Mouse (Mus musculus) skeletal muscle tissue, adult 2 months (tissue): ENCODE data around the gene Apol7c.
"Not testable (repeated sequence)": the region's sequence is repeated elsewhere in the genome, so short reads cannot be mapped to it uniquely, and the experiment has no call there.

Experiments used
- DNase-seq: peaks from one replicate; pipeline ENCODE4 v3.0.0-alpha.2; 2012; ENCODE audit warnings: low read depth, low spot score

Apol7c gene

GRCm38 (mm10) chr15:77533216-77533615, at the start of gene Apol7c:
Apol7c (minus strand) TSS chr15:77533316.
- DNase-seq = no peak

DNA sequence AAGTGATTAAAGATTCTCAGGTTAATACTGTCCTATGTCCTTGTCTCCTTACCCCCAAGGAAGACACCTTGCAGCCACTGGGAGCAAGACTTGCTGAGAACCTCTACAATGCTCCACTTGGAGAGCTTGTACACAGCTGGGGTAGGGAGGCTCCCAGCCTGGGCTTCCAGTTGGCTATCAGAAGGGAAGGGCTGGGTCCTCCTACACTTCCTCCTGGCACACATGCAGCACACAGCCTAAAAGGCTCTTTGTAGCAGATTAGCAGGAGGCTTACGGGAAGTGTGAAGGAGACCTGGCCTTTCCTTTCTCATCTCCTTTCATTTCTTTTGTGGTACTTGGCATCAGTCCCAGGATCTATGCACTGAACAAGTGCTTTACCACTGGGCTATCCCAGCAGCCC, 48.6 kb upstream of the Apol7c start:
- DNase-seq = peak; percentile 50

DNA sequence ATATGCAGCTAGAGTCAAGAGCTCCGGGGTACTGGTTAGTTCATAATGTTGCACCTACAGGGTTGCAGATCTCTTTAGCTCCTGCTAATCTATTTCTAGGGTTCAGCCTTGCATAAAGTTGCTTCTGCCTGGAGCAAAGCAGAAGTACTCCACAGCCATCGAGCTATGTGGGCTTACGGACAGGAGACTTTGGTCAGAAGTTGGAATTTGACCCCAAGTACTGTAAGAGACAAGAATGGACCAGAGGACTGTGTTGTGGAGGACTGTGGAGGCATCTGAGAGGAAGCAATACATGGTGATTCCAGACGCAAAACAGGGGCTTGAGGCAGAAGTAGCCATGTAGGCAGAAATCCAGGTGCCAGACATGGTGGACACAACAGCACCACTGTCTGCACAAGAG, 46.2 kb upstream of the Apol7c start:
- DNase-seq = no peak

DNA sequence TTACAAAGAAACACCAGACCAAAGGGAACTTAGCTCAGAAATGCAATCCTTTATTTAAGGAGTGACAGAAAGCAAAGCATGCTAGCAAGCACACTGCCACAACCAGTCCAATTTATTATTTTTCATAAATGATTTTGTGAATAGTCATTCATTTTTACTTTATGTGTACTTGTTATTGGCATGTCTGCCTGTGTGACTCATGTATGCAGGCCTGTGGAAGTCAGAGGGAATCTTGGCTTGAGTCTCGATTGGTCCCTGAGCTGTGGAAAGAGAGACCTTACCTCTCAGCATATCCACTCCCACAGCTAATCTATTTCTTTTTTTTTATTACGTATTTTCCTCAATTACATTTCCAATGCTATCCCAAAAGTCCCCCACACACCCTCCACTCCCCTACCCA, 45.7 kb upstream of the Apol7c start:
- no peak for DNase-seq

GRCm38 (mm10) chr15:77563219-77563618, 30.1 kb upstream of the Apol7c start:
- no peak for DNase-seq

- no peak for DNase-seq
Measured at GRCm38 (mm10) chr15:77561792-77562191, 28.7 kb upstream of the Apol7c start, which contains the start of gene 1700025B11Rik. 1700025B11Rik (minus strand) TSS chr15:77561892.

DNA sequence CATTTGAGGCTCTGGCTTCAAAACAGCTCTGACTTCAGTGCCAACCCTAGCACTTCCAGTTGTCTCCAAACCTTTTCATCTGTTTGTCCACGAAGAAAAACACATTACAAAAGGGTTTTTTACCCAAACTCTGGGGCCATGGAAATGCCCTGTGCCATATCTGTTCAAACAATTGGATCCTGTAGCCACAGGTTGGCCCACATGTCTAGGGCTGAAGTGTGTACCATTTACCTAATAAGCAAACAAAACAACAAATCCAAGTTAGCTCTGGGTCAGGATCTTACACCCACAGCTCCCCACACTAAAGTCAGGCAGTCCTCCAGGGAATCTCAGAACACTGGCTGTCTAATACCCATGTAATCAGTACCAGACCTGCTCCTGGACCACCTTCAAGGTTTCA, 6.1 kb upstream of the Apol7c start:
- not testable (repeated sequence) for DNase-seq

- not testable (repeated sequence) for DNase-seq
Measured at GRCm38 (mm10) chr15:77523186-77523843, 9.8 kb downstream of the Apol7c start.

- DNase-seq = not testable (repeated sequence)
Measured at GRCm38 (mm10) chr15:77520596-77520995, 12.5 kb downstream of the Apol7c start.

DNA sequence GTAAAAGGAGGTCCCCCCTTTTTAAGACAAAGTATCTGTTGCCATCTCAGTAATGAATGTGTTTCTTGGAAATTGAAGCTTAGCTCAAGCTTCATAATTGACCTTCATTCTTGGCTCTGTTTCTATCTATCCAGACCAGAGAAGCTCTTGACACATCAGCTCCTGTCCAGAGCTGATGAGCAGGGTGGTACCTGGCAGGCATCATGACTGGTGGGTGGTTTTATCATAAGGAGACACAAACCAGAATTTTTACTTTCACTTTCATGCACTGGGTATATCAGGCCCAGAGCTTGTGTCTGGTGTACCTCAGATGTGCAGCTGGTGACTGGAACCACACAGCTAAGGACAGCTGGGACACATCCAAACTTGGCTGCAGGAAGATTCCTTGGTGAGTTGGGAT, 25.1 kb downstream of the Apol7c start, which contains the start of gene Apol11a:
Gene Apol11a, plus strand, starts transcription at position 306 of the 400 bp plus-strand sequence.
- DNase-seq = not testable (repeated sequence)

GRCm38 (mm10) chr15:77494694-77495093, 38.4 kb downstream of the Apol7c start:
- DNase-seq = not testable (repeated sequence)

DNA sequence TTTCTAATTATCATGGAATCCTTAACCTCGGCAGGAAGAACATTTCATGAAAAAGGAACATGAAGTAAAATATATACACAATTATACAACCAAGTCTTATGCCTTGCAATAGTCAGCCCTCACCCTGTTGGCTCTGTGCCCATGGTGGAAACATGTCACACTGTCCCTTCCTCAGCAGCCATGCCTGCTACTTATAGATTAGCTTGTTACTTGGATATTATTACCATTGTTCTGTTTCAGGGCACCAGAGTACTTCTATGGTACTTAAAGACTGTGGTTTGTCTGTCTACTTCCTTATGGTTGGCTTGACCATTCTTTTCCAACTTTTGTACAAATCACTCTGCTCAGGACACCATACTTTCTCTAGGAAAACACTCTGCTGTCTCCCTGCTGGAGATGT, 39.9 kb downstream of the Apol7c start:
- DNase-seq = not testable (repeated sequence)

DNA sequence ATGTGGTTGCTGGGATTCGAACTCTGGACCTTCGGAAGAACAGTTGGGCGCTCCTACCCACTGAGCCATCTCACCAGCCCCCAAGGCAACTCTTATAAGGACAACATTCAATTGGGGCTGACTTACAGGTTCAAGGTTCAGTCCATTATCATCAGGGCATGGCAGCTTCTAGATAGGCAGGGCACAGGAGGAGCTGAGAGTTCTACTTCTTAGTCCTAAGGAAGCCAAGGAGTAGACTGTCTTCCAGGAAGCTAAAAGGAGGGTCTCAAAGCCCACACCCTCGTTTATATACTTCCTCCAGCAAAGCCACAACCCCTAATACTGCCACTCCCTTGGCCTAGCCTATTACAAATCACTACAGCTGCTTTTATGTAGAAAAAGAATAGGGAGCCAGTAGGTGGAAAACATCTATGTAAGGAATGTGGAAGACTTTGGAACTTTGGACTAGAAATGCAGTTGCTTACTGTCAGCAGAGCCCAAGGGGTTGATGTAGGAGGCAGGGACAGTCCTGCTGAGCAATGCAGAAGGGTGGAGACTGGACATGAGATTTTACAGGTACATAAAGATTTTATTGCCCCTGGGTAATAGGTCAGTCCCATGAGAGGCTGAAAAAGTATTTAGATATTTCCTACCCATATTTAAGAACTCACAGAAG, 50.8 kb downstream of the Apol7c start:
- DNase-seq = no peak

DNA sequence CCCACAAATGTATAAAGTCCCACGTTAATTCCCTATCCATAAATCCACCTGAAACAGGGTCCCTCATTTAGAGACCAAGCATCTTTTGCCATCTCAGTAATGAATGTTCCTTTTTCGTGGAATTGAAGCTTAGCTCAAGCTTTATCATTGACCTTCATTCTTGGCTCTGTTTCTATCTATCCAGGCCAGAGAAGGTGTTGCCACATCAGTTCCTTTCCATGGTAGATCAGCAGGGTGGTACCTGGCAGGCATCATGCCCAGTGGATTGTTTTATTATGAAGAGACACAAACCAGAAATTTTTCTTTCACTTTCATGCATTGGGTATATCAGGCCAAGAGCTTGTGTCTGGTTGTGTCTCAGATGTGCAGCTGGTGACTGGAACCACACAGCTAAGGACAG, 56.4 kb downstream of the Apol7c start, which contains the start of gene Apol10a:
Gene Apol10a, plus strand, starts transcription at position 355 of the 400 bp plus-strand sequence.
- DNase-seq = not testable (repeated sequence)
